In the genomic region with DNA sequence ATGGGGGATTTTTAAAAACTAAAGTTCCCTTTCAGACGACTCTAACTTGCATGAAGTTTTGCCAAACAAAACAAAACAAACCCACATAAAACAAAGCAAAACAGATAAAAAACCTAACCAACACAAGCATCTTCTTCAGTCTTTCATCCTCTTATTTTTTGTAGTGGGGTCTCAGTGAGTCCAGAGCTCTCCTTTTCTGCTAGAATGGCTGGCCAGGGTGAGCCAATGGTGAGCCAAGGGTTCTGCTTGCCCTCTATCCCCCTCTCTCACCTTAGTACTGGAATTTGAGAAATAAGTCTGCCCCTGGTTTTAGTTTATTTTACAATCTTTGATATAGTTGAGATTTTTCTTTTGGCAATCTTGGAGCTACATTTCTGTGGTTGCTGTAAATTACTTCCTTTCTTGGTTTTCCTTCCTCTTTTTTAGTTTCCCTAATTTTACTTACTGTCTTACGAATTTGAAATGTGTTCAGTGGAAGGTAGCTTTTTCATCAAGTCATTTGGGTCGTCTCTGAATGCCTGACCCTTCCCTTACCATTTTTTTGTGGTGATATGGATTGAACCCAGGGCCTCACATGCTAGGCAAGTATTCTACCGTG, we compare ENCODE assay signal across 10 mouse cellular contexts.
"Had no signal": no experiment of that assay in that cellular context is flagged by ENCODE, and none has a peak within 500 bp of the region (broad histone marks: within the 10 kb centered on the region; RNA-seq: fewer than 3 reads in every experiment).

No protein-coding gene starts in this region.

- DNase-seq: kidney, adult 11 months; kidney, adult 9 months; kidney, postnatal 36 days; layer of hippocampus, adult 9-11 months; layer of hippocampus, postnatal 36 days; lung, adult 18-20 months; midbrain, embryonic 14.5 days; right cerebral cortex, postnatal 4 days; spleen, adult 18-20 months; thymus, postnatal 36 days had no signal
